Mouse (Mus musculus): ENCODE data around the gene Wfdc13. TPM values are rescaled to one million over a fixed set of nuclear protein-coding genes. Genes with fewer than 3 reads are reported as not detected.
"Not testable (repeated sequence)": the region's sequence is repeated elsewhere in the genome, so short reads cannot be mapped to it uniquely, and the experiment has no call there.

The Wfdc13 gene
- polyA plus RNA-seq, 1 experiment = not detected

DNA sequence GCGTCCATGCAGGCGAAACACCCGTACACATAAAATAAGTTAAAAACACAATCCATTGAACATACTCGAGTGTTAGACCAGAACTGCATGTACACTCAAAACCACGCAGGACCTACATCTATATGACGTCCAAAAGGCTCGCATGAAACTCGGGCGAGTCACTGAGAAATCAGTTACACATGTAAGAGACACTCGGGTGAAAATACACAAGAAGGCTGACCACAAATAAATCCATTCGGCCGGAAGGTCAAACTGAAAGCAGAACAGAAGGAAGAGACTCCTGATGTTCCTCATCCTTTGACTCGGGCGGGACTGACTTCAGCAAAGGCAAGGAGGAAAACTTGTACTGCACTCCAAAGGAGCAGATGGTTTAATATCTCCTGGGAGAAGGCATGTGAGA, 21.1 kb downstream of the Wfdc13 start:
- TF ChIP-seq POLR2A (IDR thresholded peaks at IDR 0.05; ENCODE audit: low read depth, low read length) (no peak), CTCF (IDR thresholded peaks at IDR 0.05; ENCODE audit: extremely low read depth, insufficient read depth, insufficient read length, insufficient replicate concordance) (no peak)
- H3K27ac ChIP-seq (ENCODE audit: insufficient read depth, low read length) = no peak overlapping the region
- 87% methylated on average over 14 of the region's 14 CpGs for WGBS
- no peaks in the 10 kb centered on the region for H3K4me1 ChIP-seq (ENCODE audit: control insufficient read depth, insufficient read depth, insufficient read length)
- H3K36me3 ChIP-seq (ENCODE audit: control insufficient read depth, insufficient read depth, low read length) = no peaks in the 10 kb centered on the region
- no peaks in the 10 kb centered on the region for H3K27me3 ChIP-seq (ENCODE audit: control insufficient read depth, insufficient read depth, low read length)
- DNase-seq (ENCODE audit: low read depth in 1 of 2, low spot score in 2 of 2) = no peak
- no peak overlapping the region for H3K4me3 ChIP-seq (ENCODE audit: extremely low read depth, insufficient read depth, insufficient read length)

DNA sequence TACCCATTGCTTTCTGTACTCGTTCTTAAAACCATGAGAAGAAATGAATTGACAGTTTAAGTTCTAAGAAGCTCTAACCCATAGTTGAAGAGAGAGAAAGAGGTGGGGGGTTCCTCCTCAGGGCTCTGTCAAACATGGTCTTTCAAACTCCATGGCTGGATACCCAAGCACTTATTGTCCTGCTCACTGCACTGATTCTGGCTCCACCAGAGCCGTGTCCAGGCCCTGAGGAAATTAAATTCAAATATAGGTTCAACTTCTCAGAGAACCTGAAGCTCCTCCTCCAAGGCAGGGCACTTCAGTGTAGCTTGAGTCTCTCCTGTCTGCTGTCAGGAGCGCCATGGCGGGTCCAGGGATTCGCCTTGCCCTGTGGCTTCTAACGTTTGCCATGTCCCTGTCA, 30.1 kb downstream of the Wfdc13 start, which contains the start of gene Spint5:
TSS of gene Spint5 (plus strand) at position 301 of the 400 bp plus-strand sequence.
- 87% methylated on average over 6 of the region's 6 CpGs for WGBS
- no peak for TF ChIP-seq CTCF (IDR thresholded peaks at IDR 0.05; ENCODE audit: extremely low read depth, insufficient read depth, insufficient read length, insufficient replicate concordance)
- TF ChIP-seq POLR2A (IDR thresholded peaks at IDR 0.05; ENCODE audit: low read depth, low read length) = no peak

DNA sequence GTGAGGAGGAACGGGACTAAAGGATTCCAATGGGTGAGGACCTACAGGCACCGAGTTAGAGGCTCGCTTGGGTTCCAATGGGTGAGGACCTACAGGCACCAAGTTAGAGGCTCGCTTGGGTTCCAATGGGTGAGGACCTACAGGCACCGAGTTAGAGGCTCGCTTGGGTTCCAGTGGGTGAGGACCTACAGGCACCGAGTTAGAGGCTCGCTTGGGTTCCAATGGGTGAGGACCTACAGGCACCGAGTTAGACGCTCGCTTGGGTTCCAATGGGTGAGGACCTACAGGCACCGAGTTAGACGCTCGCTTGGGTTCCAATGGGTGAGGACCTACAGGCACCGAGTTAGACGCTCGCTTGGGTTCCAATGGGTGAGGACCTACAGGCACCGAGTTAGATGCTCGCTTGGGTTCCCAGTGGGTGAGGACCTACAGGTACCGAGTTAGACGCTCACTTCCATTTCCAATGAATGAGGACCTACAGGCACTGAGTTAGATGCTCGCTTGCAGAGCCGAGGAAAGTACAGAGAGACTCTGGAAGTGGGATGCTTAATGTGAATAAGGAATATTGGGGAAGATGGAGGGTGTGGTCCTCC, 31.4 kb downstream of the Wfdc13 start:
- not testable (repeated sequence) for H3K4me3 ChIP-seq (ENCODE audit: extremely low read depth, insufficient read depth, insufficient read length); H3K27ac ChIP-seq (ENCODE audit: insufficient read depth, low read length); H3K36me3 ChIP-seq (ENCODE audit: control insufficient read depth, insufficient read depth, low read length); DNase-seq (ENCODE audit: low read depth in 1 of 2, low spot score in 2 of 2); H3K27me3 ChIP-seq (ENCODE audit: control insufficient read depth, insufficient read depth, low read length); H3K4me1 ChIP-seq (ENCODE audit: control insufficient read depth, insufficient read depth, insufficient read length)
- WGBS = 89% methylated on average over 23 of the region's 23 CpGs

More for the DNA sequence above, 30.1 kb downstream of the Wfdc13 start, which contains the start of gene Spint5:
- no peak within 1 kb of the TSS for H3K4me3 ChIP-seq (ENCODE audit: extremely low read depth, insufficient read depth, insufficient read length)
- DNase-seq (ENCODE audit: low read depth in 1 of 2, low spot score in 2 of 2) = no peak
- H3K4me1 ChIP-seq (ENCODE audit: control insufficient read depth, insufficient read depth, insufficient read length) = no peaks in the 10 kb centered on the region
- H3K27me3 ChIP-seq (ENCODE audit: control insufficient read depth, insufficient read depth, low read length) = no peaks in the 10 kb centered on the region
- H3K27ac ChIP-seq (ENCODE audit: insufficient read depth, low read length) = no peak within 1 kb of the TSS
- H3K36me3 ChIP-seq (ENCODE audit: control insufficient read depth, insufficient read depth, low read length) = no peaks in the 10 kb centered on the region

DNA sequence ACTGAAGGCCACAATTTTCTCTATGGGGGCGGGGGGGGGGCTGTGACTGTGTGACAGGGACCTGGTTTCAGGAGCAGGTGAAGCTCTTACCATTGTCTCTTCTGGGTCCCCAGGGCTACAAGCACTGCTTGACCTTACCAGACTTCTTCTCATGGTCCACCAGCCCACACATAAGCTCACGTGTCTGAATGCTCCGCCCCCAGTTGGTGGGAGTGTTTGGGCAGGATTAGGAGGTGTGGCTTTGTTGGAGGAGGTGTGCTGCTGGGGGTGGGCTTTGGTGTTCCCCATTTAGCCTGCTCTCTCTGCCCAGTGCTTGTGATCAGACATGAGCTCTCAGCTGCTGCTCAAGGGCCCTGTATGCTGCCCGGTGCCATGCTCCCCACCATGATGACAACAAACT, 38.4 kb downstream of the Wfdc13 start:
- 74% methylated on average over 4 of the region's 4 CpGs for WGBS
- H3K4me1 ChIP-seq (ENCODE audit: control insufficient read depth, insufficient read depth, insufficient read length) = no peaks in the 10 kb centered on the region
- TF ChIP-seq POLR2A (IDR thresholded peaks at IDR 0.05; ENCODE audit: low read depth, low read length) = no peak
- TF ChIP-seq CTCF (IDR thresholded peaks at IDR 0.05; ENCODE audit: extremely low read depth, insufficient read depth, insufficient read length, insufficient replicate concordance) = no peak
- no peak overlapping the region for H3K27ac ChIP-seq (ENCODE audit: insufficient read depth, low read length)
- DNase-seq (ENCODE audit: low read depth in 1 of 2, low spot score in 2 of 2) = no peak
- H3K27me3 ChIP-seq (ENCODE audit: control insufficient read depth, insufficient read depth, low read length) = no peaks in the 10 kb centered on the region
- no peak overlapping the region for H3K4me3 ChIP-seq (ENCODE audit: extremely low read depth, insufficient read depth, insufficient read length)
- no peaks in the 10 kb centered on the region for H3K36me3 ChIP-seq (ENCODE audit: control insufficient read depth, insufficient read depth, low read length)

DNA sequence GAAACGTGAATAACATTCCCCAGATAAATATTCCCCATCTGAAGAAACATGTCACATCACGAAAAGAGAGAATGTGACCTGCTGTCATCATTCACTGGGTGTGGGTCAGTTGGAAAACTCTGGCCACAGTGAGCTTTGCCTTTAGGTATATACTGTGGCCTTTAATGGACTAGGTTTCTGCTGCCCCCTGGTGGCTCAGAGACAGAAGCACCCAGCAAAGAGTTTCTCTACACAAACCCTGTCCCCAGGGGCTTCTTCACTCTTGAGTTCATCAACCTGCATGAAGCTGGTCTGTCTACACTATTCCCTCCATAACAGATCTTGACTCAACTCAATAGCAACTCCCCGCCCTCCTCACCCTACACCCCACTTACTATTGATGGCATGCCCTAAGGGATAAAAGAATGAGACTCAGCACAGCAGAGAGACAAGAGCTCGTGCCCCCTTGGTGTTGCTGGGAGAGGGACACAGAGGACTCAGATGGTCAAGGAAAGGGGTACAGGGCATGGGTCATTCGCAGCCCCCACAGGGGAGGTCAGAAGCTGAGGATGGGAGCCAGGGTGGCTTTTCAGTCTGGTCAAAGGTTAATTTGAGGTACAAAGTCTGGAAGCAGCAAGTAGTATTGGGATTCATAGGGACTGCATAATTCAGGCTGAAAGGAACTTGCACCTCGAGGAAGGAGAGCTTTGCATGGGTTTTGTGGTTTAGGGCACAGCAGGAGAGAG, 41.1 kb downstream of the Wfdc13 start:
- 26% methylated on average over 6 of the region's 6 CpGs for WGBS
- Histone ChIP-seq H3K36me3 (ENCODE audit: control insufficient read depth, insufficient read depth, low read length) (no peaks in the 10 kb centered on the region), H3K4me1 (ENCODE audit: control insufficient read depth, insufficient read depth, insufficient read length) (no peaks in the 10 kb centered on the region), H3K4me3 (ENCODE audit: extremely low read depth, insufficient read depth, insufficient read length) (no peak overlapping the region), H3K27me3 (ENCODE audit: control insufficient read depth, insufficient read depth, low read length) (no peaks in the 10 kb centered on the region), H3K27ac (ENCODE audit: insufficient read depth, low read length) (no peak overlapping the region)
- peak; percentile 28 to 62 for DNase-seq (ENCODE audit: low read depth in 1 of 2, low spot score in 2 of 2)
- no peak for TF ChIP-seq POLR2A (IDR thresholded peaks at IDR 0.05; ENCODE audit: low read depth, low read length)
- peak; percentile 57; the same call in 1 of the 2 replicates for TF ChIP-seq CTCF (IDR thresholded peaks at IDR 0.05; ENCODE audit: extremely low read depth, insufficient read depth, insufficient read length, insufficient replicate concordance)

DNA sequence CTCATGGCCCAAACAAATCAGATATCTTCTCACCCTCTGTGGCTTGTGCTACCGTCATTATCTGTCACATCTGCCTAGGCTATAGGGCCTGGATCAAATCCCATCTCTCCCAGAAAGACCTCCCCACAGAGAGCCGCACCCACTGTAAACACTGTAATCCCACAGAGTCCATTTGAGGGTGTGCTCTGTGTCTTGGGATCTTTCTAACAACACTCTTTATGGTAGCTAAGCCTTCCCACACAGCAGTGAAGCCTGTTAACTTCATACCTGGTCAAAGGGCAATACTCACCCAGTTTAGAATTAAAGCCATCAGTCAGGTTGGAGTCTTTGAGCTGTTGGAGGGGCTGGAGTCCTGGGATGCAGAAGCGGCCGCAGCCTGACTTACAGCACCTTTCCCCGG, 46.8 kb downstream of the Wfdc13 start:
- H3K27me3 ChIP-seq (ENCODE audit: control insufficient read depth, insufficient read depth, low read length) = no peaks in the 10 kb centered on the region
- WGBS = 84% methylated on average over 5 of the region's 5 CpGs
- DNase-seq (ENCODE audit: low read depth in 1 of 2, low spot score in 2 of 2) = no peak
- H3K36me3 ChIP-seq (ENCODE audit: control insufficient read depth, insufficient read depth, low read length) = no peaks in the 10 kb centered on the region
- H3K4me1 ChIP-seq (ENCODE audit: control insufficient read depth, insufficient read depth, insufficient read length) = no peaks in the 10 kb centered on the region
- TF ChIP-seq POLR2A (IDR thresholded peaks at IDR 0.05; ENCODE audit: low read depth, low read length) (no peak), CTCF (IDR thresholded peaks at IDR 0.05; ENCODE audit: extremely low read depth, insufficient read depth, insufficient read length, insufficient replicate concordance) (no peak)
- H3K4me3 ChIP-seq (ENCODE audit: extremely low read depth, insufficient read depth, insufficient read length) = no peak overlapping the region
- H3K27ac ChIP-seq (ENCODE audit: insufficient read depth, low read length) = no peak overlapping the region

GRCm38 (mm10) chr2:164733259-164733658, 48.4 kb downstream of the Wfdc13 start:
- Histone ChIP-seq H3K36me3 (ENCODE audit: control insufficient read depth, insufficient read depth, low read length) (no peaks in the 10 kb centered on the region), H3K4me3 (ENCODE audit: extremely low read depth, insufficient read depth, insufficient read length) (no peak overlapping the region), H3K4me1 (ENCODE audit: control insufficient read depth, insufficient read depth, insufficient read length) (no peaks in the 10 kb centered on the region), H3K27ac (ENCODE audit: insufficient read depth, low read length) (no peak overlapping the region), H3K27me3 (ENCODE audit: control insufficient read depth, insufficient read depth, low read length) (no peaks in the 10 kb centered on the region)
- 94% methylated on average over 2 of the region's 2 CpGs for WGBS
- no peak for DNase-seq (ENCODE audit: low read depth in 1 of 2, low spot score in 2 of 2)
- TF ChIP-seq POLR2A (IDR thresholded peaks at IDR 0.05; ENCODE audit: low read depth, low read length) = no peak
- no peak for TF ChIP-seq CTCF (IDR thresholded peaks at IDR 0.05; ENCODE audit: extremely low read depth, insufficient read depth, insufficient read length, insufficient replicate concordance)

Data from spleen, adult 2 months (tissue).